Mouse (Mus musculus) cerebellum, postnatal 4 days (tissue): ENCODE results near the gene Lzts2.

Experiments used
- DNase-seq, 2 experiments: peaks; one replicate each; pipeline ENCODE4 v3.0.0; 2022; ENCODE audit warnings: low spot score in 2 of 2, mixed read lengths in 1 of 2

Gene Lzts2

GRCm38 (mm10) chr19:45003740-45004516, 10.3 kb upstream of the Lzts2 start:
- DNase-seq: no peak

- DNase-seq: no peak
These were observed 8.8 kb upstream of the Lzts2 start, which contains the start of gene Twnk for GRCm38 (mm10) chr19:45005444-45005843. TSS of gene Twnk (plus strand) at chr19:45005663.

GRCm38 (mm10) chr19:45005957-45006712, 8.1 kb upstream of the Lzts2 start, which contains the start of gene Mrpl43:
TSS of gene Mrpl43 (minus strand) at chr19:45006442.
- DNase-seq: peak; percentile 97 to 98

GRCm38 (mm10) chr19:45007021-45007420, 7.2 kb upstream of the Lzts2 start:
- no peak for DNase-seq

- DNase-seq: no peak
These were observed 6.6 kb upstream of the Lzts2 start for GRCm38 (mm10) chr19:45007425-45008191.

GRCm38 (mm10) chr19:45010646-45011045, 3.6 kb upstream of the Lzts2 start:
- no peak for DNase-seq

GRCm38 (mm10) chr19:45012219-45012618, 2.0 kb upstream of the Lzts2 start:
- no peak for DNase-seq

GRCm38 (mm10) chr19:45012636-45013035, 1.6 kb upstream of the Lzts2 start:
- no peak for DNase-seq

- no peak for DNase-seq
These were observed 511 bp upstream of the Lzts2 start for GRCm38 (mm10) chr19:45013581-45014225.

GRCm38 (mm10) chr19:45014981-45015402, 778 bp downstream of the Lzts2 start:
- DNase-seq: no peak

GRCm38 (mm10) chr19:45015518-45016281, 1.5 kb downstream of the Lzts2 start:
- no peak for DNase-seq

- DNase-seq: peak in 1 of 2 experiments; percentile 86
These were observed 2.4 kb downstream of the Lzts2 start for GRCm38 (mm10) chr19:45016341-45017215.

- DNase-seq: peak; percentile 63 to 87
These were observed 3.1 kb downstream of the Lzts2 start for GRCm38 (mm10) chr19:45017216-45017771.

GRCm38 (mm10) chr19:45017909-45018308, 3.7 kb downstream of the Lzts2 start:
- peak; percentile 76 to 89 for DNase-seq

- no peak for DNase-seq
These were observed 4.2 kb downstream of the Lzts2 start for GRCm38 (mm10) chr19:45018351-45018831.

GRCm38 (mm10) chr19:45020348-45020747, 6.1 kb downstream of the Lzts2 start:
- DNase-seq: no peak

- no peak for DNase-seq
These were observed 7.1 kb downstream of the Lzts2 start for GRCm38 (mm10) chr19:45021362-45021761.

- DNase-seq: no peak
These were observed 9.8 kb downstream of the Lzts2 start for GRCm38 (mm10) chr19:45023993-45024392.

- no peak for DNase-seq
These were observed 10.6 kb downstream of the Lzts2 start for GRCm38 (mm10) chr19:45024775-45025174.
